Mouse (Mus musculus): Measurements from ENCODE around the gene Kcnip1. TPM values are rescaled to one million over a fixed set of nuclear protein-coding genes. Genes with fewer than 3 reads are reported as not detected.
A peak's percentile ranks its signal among the peaks of the same experiment; 100 is the strongest.

Gene Kcnip1
- polyA plus RNA-seq, 1 experiment from 2014 or later = 3.9 TPM

DNA sequence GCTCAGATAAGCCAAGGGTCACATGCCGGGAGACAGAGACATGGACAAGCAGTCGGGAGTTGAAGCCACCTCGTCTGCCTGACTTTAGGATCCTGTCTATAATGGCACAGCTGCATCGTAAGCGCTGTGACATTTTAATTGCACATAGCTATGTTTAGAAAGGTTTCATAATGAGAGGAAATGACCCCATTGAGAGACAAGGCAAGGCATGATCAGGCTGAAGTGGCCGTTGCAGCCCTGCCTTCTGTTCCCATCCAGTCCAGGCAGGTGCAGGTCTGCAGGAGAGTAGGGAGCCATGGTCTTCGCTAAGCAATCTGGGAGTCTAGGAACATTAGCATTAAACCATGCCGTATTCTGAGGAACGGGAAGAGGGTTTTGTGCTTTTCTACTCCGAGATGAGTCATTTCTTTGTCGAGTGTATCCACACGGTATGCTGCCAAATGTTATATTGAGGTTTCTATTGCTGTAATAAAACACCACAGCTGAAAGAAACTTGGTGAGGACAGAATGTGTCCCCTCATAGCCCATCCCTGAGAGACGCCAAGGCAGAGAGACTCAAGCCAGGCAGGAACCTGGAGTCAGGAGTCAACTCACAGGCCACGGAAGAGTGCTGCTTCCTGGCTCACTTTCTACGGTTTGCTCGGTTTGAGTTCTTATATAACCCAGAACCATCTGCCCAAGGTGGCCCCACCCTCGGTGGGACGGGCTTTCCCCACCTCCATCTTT, 60.4 kb downstream of the Kcnip1 start:
- H3K4me3 ChIP-seq (ENCODE audit: low read depth, low read length) = no peak overlapping the region
- H3K9me3 ChIP-seq (ENCODE audit: control insufficient read depth, low read length) = no peaks in the 10 kb centered on the region
- no peaks in the 10 kb centered on the region for H3K4me1 ChIP-seq (replicated peaks; ENCODE audit: control insufficient read depth, insufficient read depth)
- H3K27me3 ChIP-seq (ENCODE audit: control insufficient read depth, insufficient read depth, low read length) = no peaks in the 10 kb centered on the region
- ATAC-seq (ENCODE audit: low FRiP score, low TSS enrichment) (no peak), DNase-seq (ENCODE audit: low spot score) (no peak)
- H3K4me2 ChIP-seq (replicated peaks; ENCODE audit: low read depth) = peak overlapping the region; percentile 30
- TF ChIP-seq EP300 (optimal IDR thresholded peaks at IDR 0.05) (no peak), CTCF (IDR thresholded peaks at IDR 0.05; ENCODE audit: low read depth) (no peak)
- H3K9ac ChIP-seq (ENCODE audit: low read length) = no peak overlapping the region
- H3K36me3 ChIP-seq (ENCODE audit: control insufficient read depth, insufficient read depth, low read length) = no peaks in the 10 kb centered on the region
- H3K27ac ChIP-seq (replicated peaks) = peak overlapping the region; percentile 49
- WGBS = 35% methylated on average over 18 of the region's 18 CpGs

DNA sequence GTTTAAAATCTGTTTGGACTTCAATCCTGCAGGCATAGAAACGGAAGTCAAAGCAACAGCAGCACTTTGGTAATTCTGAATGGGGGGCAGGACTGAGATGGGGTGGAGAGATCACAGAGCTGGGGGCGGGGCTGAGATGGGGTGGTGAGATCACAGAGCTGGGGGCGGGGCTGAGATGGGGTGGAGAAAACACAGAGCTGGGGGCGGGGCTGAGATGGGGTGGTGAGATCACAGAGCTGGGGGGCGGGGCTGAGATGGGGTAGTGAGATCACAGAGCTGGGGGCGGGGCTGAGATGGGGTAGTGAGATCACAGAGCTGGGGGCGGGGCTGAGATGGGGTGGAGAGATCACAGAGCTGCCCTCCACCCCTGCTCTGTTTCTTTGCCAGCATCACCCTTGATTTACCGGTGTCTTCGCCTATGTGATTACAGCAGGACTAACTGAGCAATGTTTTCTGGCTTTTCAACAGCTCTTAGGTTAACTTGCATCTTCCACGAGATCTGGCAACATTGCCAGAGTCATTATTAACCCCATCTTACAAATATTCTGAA, 61.0 kb downstream of the Kcnip1 start:
- WGBS = 22% methylated on average over 6 of the region's 10 CpGs
- no peak overlapping the region for H3K9ac ChIP-seq (ENCODE audit: low read length)
- no peak; the same call in 1 of the 2 replicates for ATAC-seq (ENCODE audit: low FRiP score, low TSS enrichment)
- H3K4me2 ChIP-seq (replicated peaks; ENCODE audit: low read depth) = peak overlapping the region; percentile 30
- H3K36me3 ChIP-seq (ENCODE audit: control insufficient read depth, insufficient read depth, low read length) = no peaks in the 10 kb centered on the region
- no peak overlapping the region for H3K4me3 ChIP-seq (ENCODE audit: low read depth, low read length)
- TF ChIP-seq CTCF (IDR thresholded peaks at IDR 0.05; ENCODE audit: low read depth) (no peak), EP300 (optimal IDR thresholded peaks at IDR 0.05) (no peak)
- DNase-seq (ENCODE audit: low spot score) = peak; percentile 51
- H3K4me1 ChIP-seq (replicated peaks; ENCODE audit: control insufficient read depth, insufficient read depth) = no peaks in the 10 kb centered on the region
- peak overlapping the region; percentile 49; the same call in 1 of the 2 replicates for H3K27ac ChIP-seq (replicated peaks)
- no peaks in the 10 kb centered on the region for H3K9me3 ChIP-seq (ENCODE audit: control insufficient read depth, low read length)
- no peaks in the 10 kb centered on the region for H3K27me3 ChIP-seq (ENCODE audit: control insufficient read depth, insufficient read depth, low read length)

- H3K9me3 ChIP-seq (ENCODE audit: control insufficient read depth, low read length) = no peaks in the 10 kb centered on the region
- no peaks in the 10 kb centered on the region for H3K4me1 ChIP-seq (replicated peaks; ENCODE audit: control insufficient read depth, insufficient read depth)
- no peak overlapping the region for H3K9ac ChIP-seq (ENCODE audit: low read length)
- no peaks in the 10 kb centered on the region for H3K27me3 ChIP-seq (ENCODE audit: control insufficient read depth, insufficient read depth, low read length)
- TF ChIP-seq EP300 (optimal IDR thresholded peaks at IDR 0.05) (no peak), CTCF (IDR thresholded peaks at IDR 0.05; ENCODE audit: low read depth) (no peak)
- H3K4me3 ChIP-seq (ENCODE audit: low read depth, low read length) = no peak overlapping the region
- WGBS = 56% methylated on average over 11 of the region's 11 CpGs
- H3K27ac ChIP-seq (replicated peaks) = no peak overlapping the region
- H3K36me3 ChIP-seq (ENCODE audit: control insufficient read depth, insufficient read depth, low read length) = no peaks in the 10 kb centered on the region
- H3K4me2 ChIP-seq (replicated peaks; ENCODE audit: low read depth) = no peak overlapping the region
- ATAC-seq (ENCODE audit: low FRiP score, low TSS enrichment) (no peak), DNase-seq (ENCODE audit: low spot score) (no peak)
Measured at GRCm38 (mm10) chr11:33929412-33929811, 63.5 kb downstream of the Kcnip1 start.

- Histone ChIP-seq H3K4me3 (ENCODE audit: low read depth, low read length) (no peak overlapping the region), H3K9me3 (ENCODE audit: control insufficient read depth, low read length) (no peaks in the 10 kb centered on the region), H3K27ac (replicated peaks) (no peak overlapping the region), H3K36me3 (ENCODE audit: control insufficient read depth, insufficient read depth, low read length) (no peaks in the 10 kb centered on the region), H3K27me3 (ENCODE audit: control insufficient read depth, insufficient read depth, low read length) (no peaks in the 10 kb centered on the region), H3K9ac (ENCODE audit: low read length) (no peak overlapping the region), H3K4me1 (replicated peaks; ENCODE audit: control insufficient read depth, insufficient read depth) (no peaks in the 10 kb centered on the region), H3K4me2 (replicated peaks; ENCODE audit: low read depth) (no peak overlapping the region)
- DNase-seq (ENCODE audit: low spot score) (peak; percentile 34), ATAC-seq (ENCODE audit: low FRiP score, low TSS enrichment) (no peak)
- 36% methylated on average over 7 of the region's 7 CpGs for WGBS
- TF ChIP-seq EP300 (optimal IDR thresholded peaks at IDR 0.05) (no peak), CTCF (IDR thresholded peaks at IDR 0.05; ENCODE audit: low read depth) (peak; percentile 85)
Measured at GRCm38 (mm10) chr11:33928658-33929057, 64.3 kb downstream of the Kcnip1 start.

DNA sequence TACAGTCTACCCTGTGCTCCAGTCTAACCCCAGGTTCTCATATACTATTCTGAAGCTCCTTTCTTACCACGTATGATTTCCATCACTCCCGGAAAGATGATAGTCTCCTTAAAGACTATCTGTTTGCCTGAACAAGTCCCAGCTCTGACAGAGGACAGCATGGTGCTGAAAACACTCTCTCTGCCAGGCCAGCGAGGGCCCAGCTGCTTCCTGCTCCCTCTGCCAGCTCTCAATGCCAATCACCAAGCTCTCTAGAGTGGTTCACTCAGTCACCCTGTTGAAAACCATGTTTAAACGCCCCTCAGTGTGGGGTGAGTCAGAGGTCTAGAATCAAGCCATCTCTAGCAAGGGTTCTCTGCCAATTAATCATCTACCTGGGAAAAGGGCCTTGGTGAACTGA, 65.1 kb downstream of the Kcnip1 start:
- no peaks in the 10 kb centered on the region for H3K4me1 ChIP-seq (replicated peaks; ENCODE audit: control insufficient read depth, insufficient read depth)
- H3K9me3 ChIP-seq (ENCODE audit: control insufficient read depth, low read length) = no peaks in the 10 kb centered on the region
- ATAC-seq (ENCODE audit: low FRiP score, low TSS enrichment) = no peak
- no peak overlapping the region for H3K9ac ChIP-seq (ENCODE audit: low read length)
- WGBS = 55% methylated on average over 4 of the region's 4 CpGs
- H3K4me2 ChIP-seq (replicated peaks; ENCODE audit: low read depth) = no peak overlapping the region
- no peak overlapping the region for H3K4me3 ChIP-seq (ENCODE audit: low read depth, low read length)
- no peak for DNase-seq (ENCODE audit: low spot score)
- TF ChIP-seq EP300 (optimal IDR thresholded peaks at IDR 0.05) (no peak), CTCF (IDR thresholded peaks at IDR 0.05; ENCODE audit: low read depth) (no peak)
- H3K27ac ChIP-seq (replicated peaks) = no peak overlapping the region
- no peaks in the 10 kb centered on the region for H3K27me3 ChIP-seq (ENCODE audit: control insufficient read depth, insufficient read depth, low read length)
- H3K36me3 ChIP-seq (ENCODE audit: control insufficient read depth, insufficient read depth, low read length) = no peaks in the 10 kb centered on the region

- WGBS = 48% methylated on average over 6 of the region's 6 CpGs
- H3K36me3 ChIP-seq (ENCODE audit: control insufficient read depth, insufficient read depth, low read length) = no peaks in the 10 kb centered on the region
Measured at GRCm38 (mm10) chr11:33927321-33927720, 65.6 kb downstream of the Kcnip1 start.

More at GRCm38 (mm10) chr11:33927321-33927720, 65.6 kb downstream of the Kcnip1 start:
- Histone ChIP-seq H3K9ac (ENCODE audit: low read length) (no peak overlapping the region), H3K27ac (replicated peaks) (no peak overlapping the region), H3K27me3 (ENCODE audit: control insufficient read depth, insufficient read depth, low read length) (no peaks in the 10 kb centered on the region), H3K4me3 (ENCODE audit: low read depth, low read length) (no peak overlapping the region), H3K9me3 (ENCODE audit: control insufficient read depth, low read length) (no peaks in the 10 kb centered on the region), H3K4me2 (replicated peaks; ENCODE audit: low read depth) (no peak overlapping the region), H3K4me1 (replicated peaks; ENCODE audit: control insufficient read depth, insufficient read depth) (no peaks in the 10 kb centered on the region)
- DNase-seq (ENCODE audit: low spot score) (no peak), ATAC-seq (ENCODE audit: low FRiP score, low TSS enrichment) (no peak)
- no peak for TF ChIP-seq EP300 (optimal IDR thresholded peaks at IDR 0.05)
- no peak for TF ChIP-seq CTCF (IDR thresholded peaks at IDR 0.05; ENCODE audit: low read depth)

Data from stomach, postnatal 0 days (tissue).